Mouse (Mus musculus) heart, adult 2 months (tissue): ENCODE measurements at regions not wholly inside any gene's neighbourhood (a gene's known extent, or its start where the extent isn't known, plus 50 kb on each side); places are given as distances from the start of the nearest gene placed in this dataset.

Experiments used
- CTCF ChIP-seq: fragments of 200-600 bp; IDR thresholded peaks from 2 replicates; pipeline ENCODE4 v1.8.1; 2022; ENCODE audit warnings: antibody characterized with exemption, mild to moderate bottlenecking, moderate library complexity
- POLR2A ChIP-seq: fragments of 200-500 bp; IDR thresholded peaks from 2 replicates; pipeline ENCODE4 v1.6.1; 2011; ENCODE audit warnings: mild to moderate bottlenecking, low read depth, low read length, control low read depth; ENCODE audit not compliant: insufficient read depth

DNA sequence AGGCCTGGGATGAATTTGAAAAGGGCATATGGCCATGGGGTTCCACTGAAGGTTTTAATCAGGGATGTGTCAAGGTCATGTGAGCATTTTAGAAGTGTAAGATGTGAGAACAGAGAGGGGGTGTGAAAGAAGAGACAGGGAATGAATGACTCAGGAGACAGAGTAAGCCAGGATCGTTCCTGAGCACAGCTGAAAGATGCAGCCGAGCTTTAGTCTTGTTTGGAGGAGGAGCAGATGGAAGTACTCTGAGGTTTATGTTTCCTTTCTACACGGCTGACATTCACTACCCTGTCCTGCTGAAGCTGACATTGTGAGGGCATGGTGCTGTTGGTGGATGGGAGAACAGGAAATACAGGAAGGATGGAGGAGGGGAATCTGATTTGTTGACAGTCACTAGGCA is 142.0 kb downstream of the Dmrta2 start:
- TF ChIP-seq CTCF (no peak), POLR2A (no peak)
